Mouse (Mus musculus) testis, adult 2 months (tissue): ENCODE measurements around the gene Tuba4a.

ENCODE experiments used
- CTCF ChIP-seq: fragments of 200-500 bp; IDR thresholded peaks from 2 replicates; pipeline ENCODE4 v1.5.1; 2012; ENCODE audit warnings: low read depth, mild to moderate bottlenecking, inconsistent platforms, low read length, moderate library complexity; ENCODE audit not compliant: control insufficient read depth, insufficient read depth, insufficient replicate concordance
- POLR2A ChIP-seq: fragments of 200-500 bp; IDR thresholded peaks from 2 replicates; pipeline ENCODE4 v1.6.1; 2012; ENCODE audit warnings: low read depth, mild to moderate bottlenecking, inconsistent platforms, low read length, moderate library complexity; ENCODE audit not compliant: control insufficient read depth

DNA sequence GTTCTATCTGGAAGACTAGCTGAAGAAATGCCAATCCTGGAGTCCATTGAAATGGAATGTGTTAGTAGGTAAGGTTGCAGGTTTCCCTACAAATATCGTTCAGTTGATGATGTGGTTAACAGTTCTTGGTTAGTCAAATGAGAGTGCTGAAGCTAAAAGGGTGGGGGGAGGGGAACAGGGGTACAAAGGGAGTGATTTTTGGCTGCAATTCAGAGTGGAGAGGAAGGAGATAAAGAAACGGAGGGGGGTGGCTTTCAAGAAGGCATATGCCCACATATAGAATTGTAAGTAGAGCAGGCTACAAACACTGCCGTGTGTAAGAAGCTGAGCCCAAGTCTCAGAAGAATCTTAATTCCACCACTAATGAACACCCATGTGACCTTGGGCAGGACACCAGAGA, 5.8 kb upstream of the Tuba4a start:
- TF ChIP-seq CTCF, result no peak
- TF ChIP-seq POLR2A, result no peak
